Mouse (Mus musculus) hindbrain, embryonic 13.5 days (tissue): ENCODE measurements around the gene Tfap2c. TPM values are rescaled to one million over a fixed set of nuclear protein-coding genes. Genes with fewer than 3 reads are reported as not detected.

Experiments used
- ATAC-seq: fragments of 200-750 bp; cut with Nextera tagmentation; 2 replicates; pipeline ENCODE4 v1.8.0; 2017; ENCODE audit warnings: moderate TSS enrichment; ENCODE audit not compliant: low FRiP score
- H3K27ac ChIP-seq: fragments of 300-500 bp; sonication (generic); 2 replicates; pipeline ENCODE4 v1.5.1; 2015; ENCODE audit warnings: inconsistent platforms, mild to moderate bottlenecking, moderate library complexity
- H3K27me3 ChIP-seq: fragments of 300-500 bp; sonication (generic); 2 replicates; pipeline ENCODE4 v1.6.1; 2015; ENCODE audit warnings: mild to moderate bottlenecking, inconsistent platforms
- H3K36me3 ChIP-seq: fragments of 300-500 bp; sonication (generic); 2 replicates; pipeline ENCODE4 v1.6.1; 2015; ENCODE audit warnings: mild to moderate bottlenecking, inconsistent platforms
- H3K4me1 ChIP-seq: fragments of 300-500 bp; sonication (generic); replicated peaks from 2 replicates; pipeline ENCODE4 v1.6.1; 2015; ENCODE audit warnings: inconsistent platforms
- H3K4me2 ChIP-seq: fragments of 300-500 bp; sonication (generic); 2 replicates; pipeline ENCODE4 v1.6.1; 2015; ENCODE audit warnings: inconsistent platforms, mild to moderate bottlenecking, moderate library complexity
- H3K4me3 ChIP-seq: fragments of 300-500 bp; sonication (generic); 2 replicates; pipeline ENCODE4 v1.5.1; 2015; ENCODE audit warnings: mild to moderate bottlenecking, inconsistent platforms
- H3K9ac ChIP-seq: fragments of 300-500 bp; sonication (generic); 2 replicates; pipeline ENCODE4 v1.6.1; 2015; ENCODE audit warnings: mild to moderate bottlenecking, inconsistent platforms
- H3K9me3 ChIP-seq: fragments of 300-500 bp; sonication (generic); 2 replicates; pipeline ENCODE4 v1.6.1; 2016; ENCODE audit warnings: inconsistent platforms
- WGBS: fragments of 180-500 bp; shearing (Covaris S2); methylation state at CpG from one replicate; pipeline ENCODE4 v1.1.7; 2015; 5-methylcytosine and 5-hydroxymethylcytosine counted together
- polyA plus RNA-seq: library from polyadenylated mRNA; unstranded; fragments of >200 nt; fragmentation: Nextera tagmentation; extraction: Ambion mirVana; gene quantifications from 2 replicates; pipeline ENCODE4 v1.2.1, GENCODE M21; 2015

The Tfap2c gene
- polyA plus RNA-seq = 0.28 and 0.66 TPM in 2 replicates

DNA sequence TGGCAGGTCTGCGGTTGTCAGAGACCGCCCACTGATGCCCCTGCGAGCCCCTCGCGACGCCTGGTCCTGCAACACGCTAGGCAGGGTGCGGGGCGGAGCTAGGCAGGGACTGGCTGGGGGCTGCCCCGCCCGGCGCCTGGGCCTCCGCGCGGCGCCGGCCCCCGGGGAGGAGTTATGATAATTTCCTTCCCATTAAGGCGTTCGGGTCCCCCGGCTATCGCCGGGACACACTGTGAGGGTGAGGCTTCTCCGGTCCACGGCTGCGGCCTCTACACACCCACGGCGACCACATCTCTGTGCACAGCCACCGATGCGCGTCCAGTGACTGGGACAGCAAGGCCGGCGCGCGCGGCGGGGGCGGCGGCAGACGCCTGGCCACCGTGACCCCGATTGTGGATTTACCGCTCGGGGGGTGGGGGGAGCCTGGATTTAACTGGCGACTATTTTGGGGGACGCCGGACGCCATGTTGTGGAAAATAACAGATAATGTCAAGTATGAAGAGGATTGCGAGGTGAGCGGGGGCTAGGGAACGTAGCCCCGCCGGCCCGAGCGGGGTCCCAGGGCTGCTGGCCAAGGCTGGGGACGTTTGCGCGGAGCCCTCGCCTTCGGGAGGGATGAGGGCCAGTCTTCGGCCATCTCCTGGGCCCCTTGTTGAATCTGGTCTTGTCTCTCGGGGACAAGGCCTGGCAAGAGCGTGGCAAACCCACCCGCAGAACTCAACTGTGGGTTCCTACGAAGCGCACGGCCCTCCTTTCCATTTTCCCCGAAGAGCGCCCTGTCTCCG lies at the start of gene Tfap2c:
Gene Tfap2c (plus strand): TSS at position 223 of the 785 bp plus-strand sequence.
- peak within 1 kb of the TSS; percentile 45 for H3K4me2 ChIP-seq
- peaks cover 39% of the 10 kb centered on the region for H3K4me1 ChIP-seq
- under 1% methylated on average over 70 of the region's 70 CpGs for WGBS
- no peak within 1 kb of the TSS for H3K27ac ChIP-seq
- peaks cover 100% of the 10 kb centered on the region for H3K27me3 ChIP-seq
- ATAC-seq = peak; percentile 25; the same call in 1 of the 2 replicates
- no peaks in the 10 kb centered on the region for H3K36me3 ChIP-seq
- peak within 1 kb of the TSS; percentile 15 for H3K4me3 ChIP-seq
- H3K9me3 ChIP-seq = no peaks in the 10 kb centered on the region
- H3K9ac ChIP-seq = no peak within 1 kb of the TSS

DNA sequence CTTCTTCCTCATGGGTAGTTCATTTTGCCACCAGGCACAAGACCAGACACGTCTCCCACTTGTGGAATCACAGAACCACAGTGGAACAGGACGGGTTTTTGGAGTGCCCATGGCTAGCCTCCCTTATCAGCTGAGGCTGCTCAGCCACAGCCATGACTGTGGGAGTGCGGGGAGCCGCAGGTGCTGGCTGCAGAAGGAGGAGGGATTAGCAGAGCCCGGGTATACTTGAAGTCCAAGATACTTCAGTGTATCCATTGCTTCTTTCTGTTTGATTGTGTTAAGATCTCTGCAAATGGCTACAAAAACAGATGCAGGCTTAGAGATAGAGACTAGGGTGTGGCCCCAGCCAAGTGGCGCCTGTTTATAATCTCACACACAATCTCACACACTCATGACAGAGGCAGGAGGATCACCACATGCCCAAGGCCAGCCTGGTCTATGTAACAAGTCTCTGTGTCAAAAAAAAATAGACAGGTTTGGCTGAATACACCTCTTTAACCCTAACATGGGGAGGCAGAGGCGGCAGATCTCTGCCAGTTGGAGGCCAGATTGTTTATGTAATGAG lies 48.6 kb upstream of the Tfap2c start:
- Histone ChIP-seq H3K27ac (no peak overlapping the region), H3K4me3 (no peak overlapping the region), H3K4me2 (no peak overlapping the region), H3K4me1 (no peaks in the 10 kb centered on the region), H3K9ac (no peak overlapping the region), H3K27me3 (no peaks in the 10 kb centered on the region), H3K9me3 (no peaks in the 10 kb centered on the region), H3K36me3 (no peaks in the 10 kb centered on the region)
- no peak for ATAC-seq
- 60% methylated on average over 7 of the region's 7 CpGs for WGBS

DNA sequence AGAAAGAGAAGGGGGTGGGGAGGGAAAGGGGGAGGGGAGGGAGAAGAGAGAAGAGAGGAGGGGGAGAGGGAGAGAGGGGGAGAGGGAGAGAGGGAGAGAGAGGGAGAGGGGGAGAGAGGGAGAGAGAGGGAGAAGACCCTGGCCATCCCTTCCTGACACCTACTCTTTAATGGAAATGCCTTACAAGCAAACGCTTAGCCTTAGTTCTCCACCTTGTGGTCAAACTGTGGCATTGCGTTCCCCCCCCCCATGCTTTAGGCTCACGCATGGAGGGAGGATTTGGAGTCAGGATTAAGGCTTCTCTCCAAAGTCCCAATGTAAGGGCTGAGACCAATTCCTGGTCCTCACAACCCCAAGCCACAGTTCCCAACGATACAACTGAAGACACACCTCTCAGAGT lies 48.1 kb upstream of the Tfap2c start:
- Histone ChIP-seq H3K4me3 (no peak overlapping the region), H3K4me1 (no peaks in the 10 kb centered on the region), H3K27me3 (no peaks in the 10 kb centered on the region), H3K9ac (no peak overlapping the region), H3K9me3 (no peaks in the 10 kb centered on the region), H3K4me2 (no peak overlapping the region), H3K36me3 (no peaks in the 10 kb centered on the region), H3K27ac (no peak overlapping the region)
- WGBS = 10% methylated on average over 4 of the region's 4 CpGs
- ATAC-seq = no peak

DNA sequence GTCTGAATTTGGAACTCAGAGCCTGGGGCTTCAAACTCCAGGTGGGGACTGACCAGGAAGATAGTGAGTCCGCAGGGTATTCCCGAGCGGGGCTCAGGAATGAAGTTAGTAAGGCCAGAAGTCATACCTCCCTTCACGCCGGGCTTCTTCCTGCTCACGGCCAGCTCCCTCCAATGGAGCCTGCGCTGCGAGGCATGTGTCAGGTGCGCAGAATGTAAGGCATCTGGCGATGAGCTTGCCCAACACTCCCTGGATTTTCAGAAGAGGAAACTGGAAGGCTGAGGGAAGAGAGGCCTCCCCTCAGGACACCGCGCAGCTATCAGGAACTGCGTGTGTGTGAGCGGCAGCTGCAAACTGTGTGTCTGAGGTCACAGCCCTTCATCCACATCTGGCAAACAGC lies 47.2 kb upstream of the Tfap2c start:
- Histone ChIP-seq H3K9me3 (no peaks in the 10 kb centered on the region), H3K27ac (no peak overlapping the region), H3K4me1 (no peaks in the 10 kb centered on the region), H3K4me2 (no peak overlapping the region), H3K36me3 (no peaks in the 10 kb centered on the region), H3K4me3 (no peak overlapping the region), H3K9ac (no peak overlapping the region), H3K27me3 (no peaks in the 10 kb centered on the region)
- ATAC-seq = no peak
- 74% methylated on average over 14 of the region's 14 CpGs for WGBS

DNA sequence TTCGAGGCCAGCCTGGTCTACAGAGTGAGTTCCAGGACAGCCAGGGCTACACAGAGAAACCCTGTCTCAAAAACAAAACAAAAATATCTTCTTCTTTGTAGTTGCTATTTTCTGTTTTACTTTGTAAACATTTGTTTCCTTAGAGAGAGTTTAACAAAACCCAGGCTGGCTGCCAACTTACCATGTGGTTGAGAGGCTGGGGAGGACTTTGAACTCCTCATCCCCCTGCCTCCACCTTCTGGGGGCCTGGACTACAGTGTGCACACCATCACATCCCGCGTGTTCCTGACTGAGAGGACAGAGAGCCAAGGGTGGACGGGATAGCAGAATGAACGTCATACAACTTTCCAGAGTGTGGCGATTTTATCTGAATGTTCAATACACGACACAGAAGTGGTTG lies 43.3 kb upstream of the Tfap2c start:
- Histone ChIP-seq H3K4me3 (no peak overlapping the region), H3K9me3 (no peaks in the 10 kb centered on the region), H3K4me2 (no peak overlapping the region), H3K36me3 (no peaks in the 10 kb centered on the region), H3K27ac (no peak overlapping the region), H3K27me3 (no peaks in the 10 kb centered on the region), H3K4me1 (no peaks in the 10 kb centered on the region), H3K9ac (no peak overlapping the region)
- 86% methylated on average over 7 of the region's 7 CpGs for WGBS
- no peak for ATAC-seq

DNA sequence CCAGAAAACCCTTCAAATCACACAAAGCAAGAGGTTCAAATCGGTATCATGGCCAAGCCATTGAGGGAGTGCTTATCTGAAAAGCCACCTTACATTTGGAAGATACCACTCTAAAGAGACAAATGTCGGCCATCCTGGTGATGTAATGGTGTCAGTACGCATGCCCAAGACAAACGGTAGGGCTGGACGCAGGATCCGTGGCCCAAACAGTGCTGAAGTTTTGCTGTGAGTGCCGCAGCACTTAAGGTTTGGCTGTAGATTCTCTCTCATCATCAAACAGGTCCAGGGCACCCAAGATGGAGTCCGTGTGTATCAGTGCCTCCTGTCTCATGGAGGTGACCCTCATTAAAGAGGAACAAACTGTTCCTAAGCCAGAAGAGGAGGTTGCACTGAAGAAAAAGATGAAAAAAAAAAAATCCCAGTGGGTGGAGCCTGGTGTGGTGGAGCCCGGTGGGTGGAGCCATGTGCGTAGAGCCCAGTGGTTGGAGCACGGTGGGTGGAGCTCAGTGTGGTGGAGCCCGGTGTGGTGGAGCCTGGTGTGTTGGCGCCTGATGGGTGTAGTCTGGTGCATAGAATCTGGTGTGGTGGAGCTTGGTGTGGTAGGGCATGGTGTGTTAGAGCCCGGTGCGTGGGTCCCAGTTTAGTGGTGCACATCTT lies 39.2 kb upstream of the Tfap2c start:
- H3K36me3 ChIP-seq = no peaks in the 10 kb centered on the region
- H3K27ac ChIP-seq = no peak overlapping the region
- no peak for ATAC-seq
- H3K9me3 ChIP-seq = no peaks in the 10 kb centered on the region
- peaks cover under 1% of the 10 kb centered on the region; the same call in 1 of the 2 replicates for H3K27me3 ChIP-seq
- no peak overlapping the region for H3K4me2 ChIP-seq
- 92% methylated on average over 15 of the region's 15 CpGs for WGBS
- H3K4me1 ChIP-seq = no peaks in the 10 kb centered on the region
- H3K4me3 ChIP-seq = no peak overlapping the region
- no peak overlapping the region for H3K9ac ChIP-seq

DNA sequence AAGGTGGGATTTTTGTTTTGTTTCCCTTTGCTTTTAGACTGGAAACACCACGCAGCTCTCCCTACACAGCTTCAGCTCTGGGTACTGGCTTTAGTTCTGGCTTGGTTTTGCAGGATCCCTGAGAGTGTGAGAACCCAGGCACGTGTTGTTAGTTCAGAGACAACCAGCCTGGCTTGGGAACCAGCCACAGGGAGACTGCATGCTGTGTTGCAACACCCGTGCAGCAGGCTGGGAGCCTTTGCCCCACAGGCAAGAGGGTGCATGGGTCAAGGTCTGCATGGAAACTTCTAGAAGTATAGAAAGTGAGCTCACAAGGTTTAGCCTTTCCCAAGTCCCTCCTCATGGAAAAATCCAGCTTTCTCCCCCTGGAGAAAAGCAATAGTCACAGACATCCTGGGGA lies 38.5 kb upstream of the Tfap2c start:
- no peaks in the 10 kb centered on the region for H3K36me3 ChIP-seq
- no peak overlapping the region for H3K9ac ChIP-seq
- ATAC-seq = no peak
- H3K27ac ChIP-seq = no peak overlapping the region
- H3K27me3 ChIP-seq = peaks cover 4% of the 10 kb centered on the region; the same call in 1 of the 2 replicates
- no peak overlapping the region for H3K4me2 ChIP-seq
- H3K9me3 ChIP-seq = no peaks in the 10 kb centered on the region
- WGBS = 61% methylated on average over 3 of the region's 3 CpGs
- H3K4me3 ChIP-seq = no peak overlapping the region
- H3K4me1 ChIP-seq = no peaks in the 10 kb centered on the region

DNA sequence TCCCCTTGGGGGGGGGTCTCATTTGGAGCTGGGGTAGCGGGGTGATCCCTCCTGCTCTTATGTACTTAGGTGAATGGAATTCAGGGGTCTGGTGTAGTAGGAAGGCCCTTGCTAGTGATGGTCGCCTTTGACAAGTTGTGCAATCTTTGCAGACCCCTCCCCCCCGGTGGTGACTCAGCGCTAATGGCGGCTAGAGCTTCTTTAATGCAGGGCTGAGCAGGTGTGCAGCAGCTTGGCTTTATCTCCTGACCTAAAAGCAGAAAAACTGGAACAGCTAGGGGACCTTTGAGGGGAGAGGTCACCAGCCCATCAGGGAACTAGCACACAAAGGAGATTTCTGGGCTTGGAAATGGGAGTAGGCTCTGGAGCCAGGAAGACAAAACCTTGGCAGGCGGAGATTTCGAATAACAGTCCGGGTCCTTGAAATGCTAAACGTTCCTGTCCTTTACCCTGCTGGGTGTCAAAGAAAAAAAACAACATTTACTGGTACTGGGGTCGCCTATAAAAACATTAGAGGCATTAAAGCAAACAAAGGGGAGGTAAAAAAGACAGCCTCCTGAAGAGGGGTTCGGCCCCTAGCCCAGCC lies 32.9 kb upstream of the Tfap2c start:
- ATAC-seq = no peak
- no peak overlapping the region for H3K4me2 ChIP-seq
- H3K9me3 ChIP-seq = no peaks in the 10 kb centered on the region
- H3K9ac ChIP-seq = no peak overlapping the region
- peaks cover 30% of the 10 kb centered on the region for H3K27me3 ChIP-seq
- no peak overlapping the region for H3K27ac ChIP-seq
- H3K36me3 ChIP-seq = no peaks in the 10 kb centered on the region
- H3K4me3 ChIP-seq = no peak overlapping the region
- H3K4me1 ChIP-seq = no peaks in the 10 kb centered on the region
- WGBS = 23% methylated on average over 11 of the region's 11 CpGs

DNA sequence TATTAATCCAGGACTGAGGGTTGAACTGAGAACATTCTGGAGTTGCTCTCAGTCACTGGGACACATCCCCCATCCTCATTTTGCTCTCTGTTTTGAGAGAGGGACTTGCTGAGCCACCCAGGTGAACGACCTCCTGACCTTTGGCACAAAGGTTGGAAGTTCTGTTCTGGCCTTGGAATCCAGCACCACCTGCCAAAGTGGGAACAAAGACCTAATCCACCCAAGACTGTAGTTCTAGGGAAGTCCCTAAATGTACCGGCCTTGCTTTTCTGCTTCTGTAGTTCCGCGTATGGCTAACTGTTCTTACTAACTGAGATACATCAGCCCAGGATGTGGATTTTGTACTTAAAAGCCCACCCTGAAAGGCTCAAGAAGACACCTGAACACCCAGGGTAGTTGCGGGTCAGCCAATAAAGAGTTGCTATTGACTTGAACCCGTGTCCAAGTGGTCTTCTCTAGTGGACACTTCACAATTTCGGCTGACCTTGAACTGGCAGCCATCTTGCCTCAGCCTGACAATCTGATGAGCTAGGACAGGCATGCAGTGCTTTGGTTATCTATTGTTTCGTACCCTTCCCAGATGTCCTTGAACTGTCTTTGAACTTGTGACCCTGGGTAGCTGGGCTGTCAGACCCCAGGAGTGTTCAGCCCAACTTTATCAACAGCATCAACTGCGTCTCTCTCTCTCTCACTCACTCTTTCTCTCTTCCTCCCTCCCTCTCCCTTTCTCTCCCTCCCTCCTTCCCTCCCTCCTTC lies 28.6 kb upstream of the Tfap2c start:
- Histone ChIP-seq H3K9ac (no peak overlapping the region), H3K9me3 (no peaks in the 10 kb centered on the region), H3K4me3 (no peak overlapping the region), H3K4me1 (no peaks in the 10 kb centered on the region), H3K27ac (no peak overlapping the region), H3K36me3 (no peaks in the 10 kb centered on the region), H3K27me3 (peaks cover 28% of the 10 kb centered on the region), H3K4me2 (no peak overlapping the region)
- no peak for ATAC-seq
- WGBS = 89% methylated on average over 9 of the region's 9 CpGs

DNA sequence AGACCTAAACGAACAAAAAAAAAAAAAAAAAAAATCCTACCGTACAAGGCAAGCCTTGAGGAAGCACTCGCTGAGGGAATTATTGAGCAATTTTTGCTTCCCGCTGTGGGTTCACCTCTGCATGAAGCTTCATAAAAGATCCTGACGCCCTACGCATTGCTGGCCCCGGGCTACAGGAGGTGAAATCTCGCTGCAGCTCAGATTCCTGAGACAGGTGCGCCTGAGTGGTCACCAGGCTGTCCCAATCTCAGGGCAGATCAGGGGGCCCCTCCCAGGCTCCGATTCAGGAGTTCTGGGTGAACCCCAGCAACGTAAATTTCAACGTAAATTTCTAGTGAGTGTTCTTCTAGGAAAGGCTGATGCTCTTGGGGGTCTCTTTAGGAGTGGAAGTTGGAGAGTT lies 26.9 kb upstream of the Tfap2c start:
- no peak overlapping the region for H3K9ac ChIP-seq
- ATAC-seq = no peak
- no peaks in the 10 kb centered on the region for H3K9me3 ChIP-seq
- H3K36me3 ChIP-seq = no peaks in the 10 kb centered on the region
- peaks cover 14% of the 10 kb centered on the region; the same call in 1 of the 2 replicates for H3K27me3 ChIP-seq
- 89% methylated on average over 11 of the region's 12 CpGs for WGBS
- H3K27ac ChIP-seq = no peak overlapping the region
- H3K4me3 ChIP-seq = no peak overlapping the region
- no peaks in the 10 kb centered on the region for H3K4me1 ChIP-seq
- no peak overlapping the region for H3K4me2 ChIP-seq

DNA sequence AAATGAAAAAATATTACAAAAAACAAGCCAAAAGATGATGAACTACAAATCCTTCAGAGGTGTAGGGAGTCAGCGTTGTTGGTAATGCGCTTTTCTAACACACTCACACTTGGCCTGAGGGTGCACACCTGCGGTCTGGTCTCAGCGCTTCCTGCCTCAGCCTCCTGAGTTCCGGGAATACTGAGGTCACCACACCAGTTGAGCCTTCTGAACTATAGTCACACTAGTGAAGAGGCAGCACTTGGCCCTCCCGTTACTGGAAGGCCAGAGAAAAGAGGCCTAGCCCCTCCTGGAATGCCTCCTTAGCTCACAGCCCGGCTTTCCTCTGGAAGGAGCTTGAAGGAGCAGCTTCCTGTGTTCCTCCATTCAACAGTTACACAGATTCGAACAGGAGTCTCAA lies 22.2 kb upstream of the Tfap2c start:
- H3K27ac ChIP-seq = no peak overlapping the region
- H3K4me1 ChIP-seq = no peaks in the 10 kb centered on the region
- no peak overlapping the region for H3K4me2 ChIP-seq
- no peaks in the 10 kb centered on the region for H3K36me3 ChIP-seq
- H3K27me3 ChIP-seq = peaks cover 6% of the 10 kb centered on the region
- no peak overlapping the region for H3K4me3 ChIP-seq
- no peaks in the 10 kb centered on the region for H3K9me3 ChIP-seq
- H3K9ac ChIP-seq = no peak overlapping the region
- WGBS = 93% methylated on average over 8 of the region's 8 CpGs
- ATAC-seq = no peak

DNA sequence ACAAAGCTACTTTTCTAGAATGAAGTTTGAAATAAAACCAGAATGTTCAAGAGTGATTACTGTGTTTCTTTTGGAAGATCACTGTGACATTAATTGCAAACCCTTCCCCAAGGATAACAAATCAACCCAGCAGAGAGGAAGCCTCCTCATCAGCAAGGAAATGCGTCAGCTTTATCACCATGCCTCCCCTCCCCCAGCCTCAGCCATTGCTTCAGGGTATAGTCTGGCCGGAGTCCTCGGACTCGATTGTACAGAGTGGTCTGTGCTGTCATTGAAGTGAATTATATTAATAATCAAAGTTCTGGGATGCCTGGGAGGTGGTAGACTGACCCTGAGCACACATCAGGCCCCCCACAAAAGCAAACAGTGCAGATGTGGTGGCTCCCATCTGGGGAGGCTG lies 5.4 kb upstream of the Tfap2c start:
- Histone ChIP-seq H3K9ac (no peak overlapping the region), H3K4me3 (no peak overlapping the region), H3K4me1 (peaks cover 14% of the 10 kb centered on the region), H3K36me3 (no peaks in the 10 kb centered on the region), H3K4me2 (no peak overlapping the region), H3K9me3 (peaks cover 6% of the 10 kb centered on the region; the same call in 1 of the 2 replicates), H3K27ac (no peak overlapping the region), H3K27me3 (peaks cover 95% of the 10 kb centered on the region)
- no peak for ATAC-seq
- 21% methylated on average over 4 of the region's 4 CpGs for WGBS
